Comparison of ENCODE assay signal across 9 mouse cellular contexts in the genomic region with DNA sequence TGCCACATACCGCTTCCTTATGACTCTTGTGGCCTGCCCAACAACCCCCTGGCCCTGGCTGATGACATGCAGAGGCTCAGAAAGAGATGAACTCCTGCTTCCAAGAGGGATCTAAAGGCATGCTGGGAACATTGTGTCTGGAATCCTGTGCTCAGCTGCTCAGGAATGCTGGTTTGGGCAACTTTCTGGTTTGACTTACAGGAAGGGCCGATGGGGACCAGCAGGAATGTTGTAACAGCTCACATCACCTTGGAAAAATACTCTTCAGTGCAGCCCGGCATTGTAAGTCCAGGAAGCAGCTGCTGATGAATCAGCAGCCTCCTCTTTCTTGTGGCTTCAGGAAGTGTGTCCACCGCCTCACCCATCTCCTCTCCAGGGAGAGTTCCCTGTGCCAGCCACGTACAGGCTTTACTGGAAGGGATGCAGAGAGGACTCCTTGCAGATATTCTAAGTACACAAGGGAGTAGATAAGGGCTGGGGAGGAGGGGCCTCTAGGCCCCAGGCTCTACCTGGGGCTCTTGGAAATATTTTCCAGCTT.
DNase-seq lines count a peak whose midpoint lies in the region; ATAC-seq and TF ChIP-seq lines count a peak whose summit lies in the region.
"Had no signal": no experiment of that assay in that cellular context is flagged by ENCODE, and none has a peak within 500 bp of the region (broad histone marks: within the 10 kb centered on the region; RNA-seq: fewer than 3 reads in every experiment).

No protein-coding gene starts in this region.

- H3K4me1 ChIP-seq in midbrain, embryonic 11.5 days (ENCODE audit: control insufficient read depth, insufficient read depth, low read length): peaks cover 7% of the 10 kb centered on the region; the same call in 1 of the 2 replicates
- H3K4me1 ChIP-seq in midbrain, embryonic 16.5 days (ENCODE audit: control insufficient read depth, insufficient read depth, low read length): peaks cover 17% of the 10 kb centered on the region
- H3K4me1 ChIP-seq in heart, adult 2 months (ENCODE audit: control insufficient read depth, insufficient read depth, low read length): peaks cover 38% of the 10 kb centered on the region
- peaks cover 20% of the 10 kb centered on the region for H3K4me1 ChIP-seq in kidney, embryonic 14.5 days (ENCODE audit: control insufficient read depth, insufficient read depth, low read length)
- H3K4me1 ChIP-seq in stomach, embryonic 16.5 days (ENCODE audit: control insufficient read depth, insufficient read depth, low read length): peaks cover 11% of the 10 kb centered on the region

- H3K27me3 ChIP-seq in midbrain, embryonic 11.5 days (ENCODE audit: control insufficient read depth, insufficient read depth, low read length): no peaks in the 10 kb centered on the region
- H3K27me3 ChIP-seq in midbrain, embryonic 16.5 days (ENCODE audit: control insufficient read depth, insufficient read depth, low read depth, low read length): no peaks in the 10 kb centered on the region
- H3K27me3 ChIP-seq in heart, adult 2 months (ENCODE audit: control insufficient read depth, insufficient read depth, low read length): no peaks in the 10 kb centered on the region
- no peaks in the 10 kb centered on the region for H3K27me3 ChIP-seq in kidney, embryonic 14.5 days (ENCODE audit: control insufficient read depth, insufficient read depth, low read length)
- no peaks in the 10 kb centered on the region for H3K27me3 ChIP-seq in stomach, embryonic 16.5 days (ENCODE audit: control insufficient read depth, insufficient read depth, low read length)

- H3K36me3 ChIP-seq in midbrain, embryonic 11.5 days (ENCODE audit: control insufficient read depth, insufficient read depth, low read length): no peaks in the 10 kb centered on the region
- no peaks in the 10 kb centered on the region for H3K36me3 ChIP-seq in midbrain, embryonic 16.5 days (ENCODE audit: control insufficient read depth, insufficient read depth, low read length)
- H3K36me3 ChIP-seq in heart, adult 2 months (ENCODE audit: control insufficient read depth, insufficient read depth, low read length): peaks cover 8% of the 10 kb centered on the region
- H3K36me3 ChIP-seq in kidney, embryonic 14.5 days (ENCODE audit: control insufficient read depth, insufficient read depth, low read length): no peaks in the 10 kb centered on the region
- H3K36me3 ChIP-seq in stomach, embryonic 16.5 days (ENCODE audit: control insufficient read depth, insufficient read depth, low read length): no peaks in the 10 kb centered on the region
- H3K36me3 ChIP-seq: midbrain, embryonic 12.5 days had no signal

- 78% methylated on average over 5 of the region's 5 CpGs for WGBS in midbrain, embryonic 11.5 days
- WGBS in midbrain, embryonic 16.5 days: 81% methylated on average over 5 of the region's 5 CpGs
- whole genome bisulfite sequencing in heart, adult 2 months: 10% methylated on average over 5 of the region's 5 CpGs
- WGBS in kidney, embryonic 14.5 days: 49% methylated on average over 5 of the region's 5 CpGs
- WGBS in stomach, embryonic 16.5 days: 42% methylated on average over 5 of the region's 5 CpGs

- TF ChIP-seq POLR2A in heart, adult 2 months (IDR thresholded peaks at IDR 0.05; ENCODE audit: insufficient read depth, low read depth, low read length): peak; percentile 12; the same call in 1 of the 2 replicates

- intact Hi-C loops in heart, adult 2 months (cut with DNase I): loop anchor here (5.0 kb wide), 2 partner anchors 57 to 117 kb away; no protein-coding TSS in a partner anchor

- DNase-seq in midbrain, embryonic 11.5 days (ENCODE audit: low spot score, missing footprints): peak; percentile 79
- DNase-seq in heart, adult 2 months: peak in 1 of 2 experiments; percentile 75
- no peak for DNase-seq in ovary, adult 18-20 months (ENCODE audit: low spot score)
- DNase-seq in testis, postnatal 14 days (ENCODE audit: low spot score): no peak
- DNase-seq in thymus, postnatal 10 days (ENCODE audit: low spot score in 2 of 2): no peak

- TF ChIP-seq EP300 in heart, adult 2 months (IDR thresholded peaks at IDR 0.05; ENCODE audit: insufficient read depth, low read depth, low read length): peak; percentile 89; the same call in 1 of the 2 replicates

- H3K79me2 ChIP-seq in heart, adult 2 months (replicated peaks; ENCODE audit: control insufficient read depth, insufficient read depth, low read length): no peaks in the 10 kb centered on the region

- no peak overlapping the region for H3K4me2 ChIP-seq in midbrain, embryonic 11.5 days
- H3K4me2 ChIP-seq in midbrain, embryonic 16.5 days (ENCODE audit: low read length): no peak overlapping the region
- no peak overlapping the region for H3K4me2 ChIP-seq in kidney, embryonic 14.5 days (replicated peaks; ENCODE audit: low read depth, low read length)
- H3K4me2 ChIP-seq in stomach, embryonic 16.5 days (ENCODE audit: low read depth, low read length): no peak overlapping the region
- H3K4me2 ChIP-seq: midbrain, embryonic 12.5 days had no signal

- H3K27ac ChIP-seq in midbrain, embryonic 11.5 days (ENCODE audit: low read depth, low read length): no peak overlapping the region
- no peak overlapping the region for H3K27ac ChIP-seq in midbrain, embryonic 16.5 days (ENCODE audit: low read length)
- peak overlapping the region; percentile 76 for H3K27ac ChIP-seq in heart, adult 2 months
- H3K27ac ChIP-seq in kidney, embryonic 14.5 days (ENCODE audit: low read depth, low read length): peak overlapping the region; percentile 57; the same call in 1 of the 2 replicates
- peak overlapping the region; percentile 68 for H3K27ac ChIP-seq in stomach, embryonic 16.5 days (ENCODE audit: low read length)
- H3K27ac ChIP-seq: midbrain, embryonic 12.5 days had no signal

- H3K9me3 ChIP-seq in midbrain, embryonic 11.5 days (ENCODE audit: control insufficient read depth, low read length): no peaks in the 10 kb centered on the region
- H3K9me3 ChIP-seq in midbrain, embryonic 16.5 days (replicated peaks; ENCODE audit: control insufficient read depth, low read length, poor library complexity, severe bottlenecking): no peaks in the 10 kb centered on the region
- no peaks in the 10 kb centered on the region for H3K9me3 ChIP-seq in kidney, embryonic 14.5 days (ENCODE audit: control insufficient read depth, low read length)
- H3K9me3 ChIP-seq in stomach, embryonic 16.5 days (replicated peaks; ENCODE audit: control insufficient read depth, low read length): no peaks in the 10 kb centered on the region
- H3K9me3 ChIP-seq: midbrain, embryonic 12.5 days had no signal

- TF ChIP-seq CTCF in heart, adult 2 months (IDR thresholded peaks at IDR 0.05): no peak

- no peak overlapping the region for H3K9ac ChIP-seq in midbrain, embryonic 11.5 days (ENCODE audit: low read length)
- H3K9ac ChIP-seq in midbrain, embryonic 16.5 days (ENCODE audit: low read depth, low read length): no peak overlapping the region
- no peak overlapping the region for H3K9ac ChIP-seq in heart, adult 2 months (ENCODE audit: low read depth, low read length)
- H3K9ac ChIP-seq in kidney, embryonic 14.5 days (ENCODE audit: low read depth, low read length): no peak overlapping the region
- no peak overlapping the region for H3K9ac ChIP-seq in stomach, embryonic 16.5 days (ENCODE audit: low read length)
- H3K9ac ChIP-seq: midbrain, embryonic 12.5 days had no signal

- no peak overlapping the region for H3K4me3 ChIP-seq in midbrain, embryonic 11.5 days (ENCODE audit: low read depth, low read length)
- H3K4me3 ChIP-seq in midbrain, embryonic 16.5 days (ENCODE audit: low read depth, low read length): no peak overlapping the region
- no peak overlapping the region for H3K4me3 ChIP-seq in heart, adult 2 months
- no peak overlapping the region for H3K4me3 ChIP-seq in kidney, embryonic 14.5 days (ENCODE audit: low read length)
- H3K4me3 ChIP-seq in stomach, embryonic 16.5 days (replicated peaks; ENCODE audit: low read length): no peak overlapping the region
- H3K4me3 ChIP-seq: midbrain, embryonic 12.5 days had no signal

- ATAC-seq in midbrain, embryonic 11.5 days (ENCODE audit: low FRiP score): no peak
- ATAC-seq in midbrain, embryonic 16.5 days: no peak
- no peak for ATAC-seq in kidney, embryonic 14.5 days (ENCODE audit: low FRiP score, low TSS enrichment)
- peak; percentile 34; the same call in 1 of the 2 replicates for ATAC-seq in stomach, embryonic 16.5 days (ENCODE audit: insufficient read depth, low FRiP score)

Comparison
In these comparisons a context has a peak if more than half of its experiments do, and no peak if none do; other contexts are left out.
1. H3K27ac ChIP-seq: peak in heart, adult 2 months (single experiment), kidney, embryonic 14.5 days (single experiment) and stomach, embryonic 16.5 days (single experiment); none in midbrain, embryonic 11.5 days (single experiment) and midbrain, embryonic 16.5 days (single experiment).